Mouse (Mus musculus): ENCODE data around the gene Gm13272. TPM values are rescaled to one million over a fixed set of nuclear protein-coding genes. Genes with fewer than 3 reads are reported as not detected.

The Gm13272 gene
- total RNA-seq (2023), result not detected

DNA sequence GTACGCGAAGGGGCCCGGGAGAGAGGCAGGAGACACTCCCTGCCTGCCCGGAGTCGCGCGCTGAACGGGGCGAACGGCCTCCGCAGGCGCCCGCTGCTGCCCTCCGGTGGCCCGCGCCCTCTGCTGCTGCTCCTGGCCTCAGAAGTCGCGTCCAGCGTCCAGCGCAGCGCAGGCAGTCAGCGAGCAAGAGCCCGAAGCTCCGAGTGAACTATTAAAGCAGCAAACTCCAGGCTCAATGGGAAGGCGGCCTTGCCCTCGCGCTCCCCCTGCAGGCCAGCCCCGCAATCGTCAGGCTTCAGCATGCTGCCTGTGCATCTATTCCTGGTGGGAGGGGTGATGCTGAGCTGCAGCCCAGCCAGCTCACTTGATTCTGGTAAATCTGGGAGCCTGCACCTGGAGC, at the start of gene Gm13272:
Gene Gm13272 (plus strand): TSS at position 301 of the 400 bp plus-strand sequence.

DNA sequence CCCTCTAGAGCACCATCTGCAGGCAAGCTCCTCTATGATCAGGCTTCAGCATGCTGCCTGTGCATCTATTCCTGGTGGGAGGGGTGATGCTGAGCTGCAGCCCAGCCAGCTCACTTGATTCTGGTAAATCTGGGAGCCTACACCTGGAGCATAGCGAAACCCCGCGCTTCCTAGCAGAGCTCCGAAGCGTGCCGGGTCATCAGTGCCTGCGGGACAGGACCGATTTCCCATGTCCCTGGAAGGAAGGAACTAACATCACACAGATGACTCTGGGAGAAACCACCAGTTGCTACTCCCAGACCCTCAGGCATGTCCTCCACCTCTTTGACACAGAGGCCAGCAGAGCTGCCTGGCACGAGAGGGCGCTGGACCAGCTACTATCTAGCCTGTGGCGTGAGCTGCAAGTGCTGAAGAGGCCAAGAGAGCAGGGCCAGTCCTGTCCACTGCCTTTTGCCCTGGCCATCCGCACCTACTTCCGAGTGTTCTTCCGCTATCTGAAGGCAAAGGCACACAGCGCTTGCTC, 24.8 kb upstream of the Gm13272 start, which contains the start of gene Gm13271:
Gene Gm13271 (plus strand): TSS at position 51 of the 523 bp plus-strand sequence.

DNA sequence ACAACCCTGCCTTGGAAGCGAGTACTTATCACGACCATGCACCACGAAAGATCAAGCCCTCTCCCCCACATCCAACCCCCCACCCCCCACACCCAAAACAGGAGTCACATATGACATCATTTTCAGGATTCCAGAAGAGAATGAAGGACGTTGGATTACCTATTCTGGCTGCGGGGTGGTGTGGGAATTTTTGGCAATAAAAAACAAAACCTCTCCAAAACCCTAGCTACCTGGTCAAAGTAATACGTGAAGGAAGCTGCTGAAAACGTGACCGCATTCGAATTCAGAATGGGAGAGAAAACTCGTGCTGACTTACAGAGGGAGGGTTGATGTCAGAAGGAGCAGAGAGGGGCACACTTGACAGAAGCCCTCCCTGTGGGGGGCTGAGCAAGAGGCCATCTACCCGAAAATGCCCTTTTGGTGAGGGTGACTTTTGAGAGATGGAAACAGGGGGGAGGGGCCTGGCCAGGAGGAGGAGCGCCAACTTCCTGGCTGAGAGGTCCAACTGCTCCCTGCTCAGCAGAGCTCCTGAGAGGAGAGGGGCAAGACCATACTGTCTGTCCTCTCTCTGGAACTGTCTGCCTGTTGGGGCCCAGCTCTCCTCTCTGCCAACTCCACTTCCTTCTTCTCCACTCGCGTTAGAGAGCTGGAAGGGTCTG, 19.9 kb upstream of the Gm13272 start, which contains the start of gene Gm13283:
Gene Gm13283 (plus strand): TSS at position 510 of the 659 bp plus-strand sequence.

DNA sequence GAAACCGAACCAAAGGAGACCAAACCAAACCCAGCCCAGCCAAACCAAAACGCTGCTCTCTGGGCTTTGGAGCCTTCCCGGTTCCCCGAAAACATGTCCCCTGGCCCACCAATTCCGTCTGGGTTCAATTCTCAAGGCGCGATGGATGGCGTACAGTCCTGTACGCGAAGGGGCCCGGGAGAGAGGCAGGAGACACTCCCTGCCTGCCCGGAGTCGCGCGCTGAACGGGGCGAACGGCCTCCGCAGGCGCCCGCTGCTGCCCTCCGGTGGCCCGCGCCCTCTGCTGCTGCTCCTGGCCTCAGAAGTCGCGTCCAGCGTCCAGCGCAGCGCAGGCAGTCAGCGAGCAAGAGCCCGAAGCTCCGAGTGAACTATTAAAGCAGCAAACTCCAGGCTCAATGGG, 6.1 kb upstream of the Gm13272 start, which contains the start of gene Gm13290:
Gene Gm13290 (plus strand): TSS at position 301 of the 400 bp plus-strand sequence.

DNA sequence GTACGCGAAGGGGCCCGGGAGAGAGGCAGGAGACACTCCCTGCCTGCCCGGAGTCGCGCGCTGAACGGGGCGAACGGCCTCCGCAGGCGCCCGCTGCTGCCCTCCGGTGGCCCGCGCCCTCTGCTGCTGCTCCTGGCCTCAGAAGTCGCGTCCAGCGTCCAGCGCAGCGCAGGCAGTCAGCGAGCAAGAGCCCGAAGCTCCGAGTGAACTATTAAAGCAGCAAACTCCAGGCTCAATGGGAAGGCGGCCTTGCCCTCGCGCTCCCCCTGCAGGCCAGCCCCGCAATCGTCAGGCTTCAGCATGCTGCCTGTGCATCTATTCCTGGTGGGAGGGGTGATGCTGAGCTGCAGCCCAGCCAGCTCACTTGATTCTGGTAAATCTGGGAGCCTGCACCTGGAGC, 3.0 kb upstream of the Gm13272 start, which contains the start of gene Gm13289:
Gene Gm13289 (plus strand): TSS at position 301 of the 400 bp plus-strand sequence.

DNA sequence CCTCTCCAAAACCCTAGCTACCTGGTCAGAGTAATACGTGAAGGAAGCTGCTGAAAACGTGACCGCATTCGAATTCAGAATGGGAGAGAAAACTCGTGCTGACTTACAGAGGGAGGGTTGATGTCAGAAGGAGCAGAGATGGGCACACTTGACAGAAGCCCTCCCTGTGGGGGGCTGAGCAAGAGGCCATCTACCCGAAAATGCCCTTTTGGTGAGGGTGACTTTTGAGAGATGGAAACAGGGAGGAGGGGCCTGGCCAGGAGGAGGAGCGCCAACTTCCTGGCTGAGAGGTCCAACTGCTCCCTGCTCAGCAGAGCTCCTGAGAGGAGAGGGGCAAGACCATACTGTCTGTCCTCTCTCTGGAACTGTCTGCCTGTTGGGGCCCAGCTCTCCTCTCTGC, 2.2 kb downstream of the Gm13272 start, which contains the start of gene Ifnz:
Gene Ifnz (plus strand): TSS at position 301 of the 400 bp plus-strand sequence.

DNA sequence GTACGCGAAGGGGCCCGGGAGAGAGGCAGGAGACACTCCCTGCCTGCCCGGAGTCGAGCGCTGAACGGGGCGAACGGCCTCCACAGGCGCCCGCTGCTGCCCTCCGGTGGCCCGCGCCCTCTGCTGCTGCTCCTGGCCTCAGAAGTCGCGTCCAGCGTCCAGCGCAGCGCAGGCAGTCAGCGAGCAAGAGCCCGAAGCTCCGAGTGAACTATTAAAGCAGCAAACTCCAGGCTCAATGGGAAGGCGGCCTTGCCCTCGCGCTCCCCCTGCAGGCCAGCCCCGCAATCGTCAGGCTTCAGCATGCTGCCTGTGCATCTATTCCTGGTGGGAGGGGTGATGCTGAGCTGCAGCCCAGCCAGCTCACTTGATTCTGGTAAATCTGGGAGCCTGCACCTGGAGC, 5.8 kb downstream of the Gm13272 start, which contains the start of gene Gm13276:
Gene Gm13276 (plus strand): TSS at position 301 of the 400 bp plus-strand sequence.

DNA sequence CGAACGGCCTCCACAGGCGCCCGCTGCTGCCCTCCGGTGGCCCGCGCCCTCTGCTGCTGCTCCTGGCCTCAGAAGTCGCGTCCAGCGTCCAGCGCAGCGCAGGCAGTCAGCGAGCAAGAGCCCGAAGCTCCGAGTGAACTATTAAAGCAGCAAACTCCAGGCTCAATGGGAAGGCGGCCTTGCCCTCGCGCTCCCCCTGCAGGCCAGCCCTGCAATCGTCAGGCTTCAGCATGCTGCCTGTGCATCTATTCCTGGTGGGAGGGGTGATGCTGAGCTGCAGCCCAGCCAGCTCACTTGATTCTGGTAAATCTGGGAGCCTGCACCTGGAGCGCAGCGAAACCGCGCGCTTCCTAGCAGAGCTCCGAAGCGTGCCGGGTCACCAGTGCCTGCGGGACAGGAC, 8.8 kb downstream of the Gm13272 start, which contains the start of gene Gm13277:
Gene Gm13277 (plus strand): TSS at position 231 of the 400 bp plus-strand sequence.

DNA sequence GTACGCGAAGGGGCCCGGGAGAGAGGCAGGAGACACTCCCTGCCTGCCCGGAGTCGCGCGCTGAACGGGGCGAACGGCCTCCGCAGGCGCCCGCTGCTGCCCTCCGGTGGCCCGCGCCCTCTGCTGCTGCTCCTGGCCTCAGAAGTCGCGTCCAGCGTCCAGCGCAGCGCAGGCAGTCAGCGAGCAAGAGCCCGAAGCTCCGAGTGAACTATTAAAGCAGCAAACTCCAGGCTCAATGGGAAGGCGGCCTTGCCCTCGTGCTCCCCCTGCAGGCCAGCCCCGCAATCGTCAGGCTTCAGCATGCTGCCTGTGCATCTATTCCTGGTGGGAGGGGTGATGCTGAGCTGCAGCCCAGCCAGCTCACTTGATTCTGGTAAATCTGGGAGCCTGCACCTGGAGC, 11.6 kb downstream of the Gm13272 start, which contains the start of gene Gm13278:
Gene Gm13278 (plus strand): TSS at position 301 of the 400 bp plus-strand sequence.

DNA sequence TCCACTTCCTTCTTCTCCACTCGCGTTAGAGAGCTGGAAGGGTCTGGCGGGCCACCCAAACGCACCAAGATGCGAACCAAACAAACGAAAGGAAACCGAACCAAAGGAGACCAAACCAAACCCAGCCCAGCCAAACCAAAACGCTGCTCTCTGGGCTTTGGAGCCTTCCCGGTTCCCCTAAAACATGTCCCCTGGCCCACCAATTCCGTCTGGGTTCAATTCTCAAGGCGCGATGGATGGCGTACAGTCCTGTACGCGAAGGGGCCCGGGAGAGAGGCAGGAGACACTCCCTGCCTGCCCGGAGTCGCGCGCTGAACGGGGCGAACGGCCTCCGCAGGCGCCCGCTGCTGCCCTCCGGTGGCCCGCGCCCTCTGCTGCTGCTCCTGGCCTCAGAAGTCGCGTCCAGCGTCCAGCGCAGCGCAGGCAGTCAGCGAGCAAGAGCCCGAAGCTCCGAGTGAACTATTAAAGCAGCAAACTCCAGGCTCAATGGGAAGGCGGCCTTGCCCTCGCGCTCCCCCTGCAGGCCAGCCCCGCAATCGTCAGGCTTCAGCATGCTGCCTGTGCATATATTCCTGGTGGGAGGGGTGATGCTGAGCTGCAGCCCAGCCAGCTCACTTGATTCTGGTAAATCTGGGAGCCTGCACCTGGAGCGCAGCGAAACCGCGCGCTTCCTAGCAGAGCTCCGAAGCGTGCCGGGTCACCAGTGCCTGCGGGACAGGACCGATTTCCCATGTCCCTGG, 14.5 kb downstream of the Gm13272 start, which contains the start of gene Gm13275:
Gene Gm13275 (plus strand): TSS at position 552 of the 740 bp plus-strand sequence.

DNA sequence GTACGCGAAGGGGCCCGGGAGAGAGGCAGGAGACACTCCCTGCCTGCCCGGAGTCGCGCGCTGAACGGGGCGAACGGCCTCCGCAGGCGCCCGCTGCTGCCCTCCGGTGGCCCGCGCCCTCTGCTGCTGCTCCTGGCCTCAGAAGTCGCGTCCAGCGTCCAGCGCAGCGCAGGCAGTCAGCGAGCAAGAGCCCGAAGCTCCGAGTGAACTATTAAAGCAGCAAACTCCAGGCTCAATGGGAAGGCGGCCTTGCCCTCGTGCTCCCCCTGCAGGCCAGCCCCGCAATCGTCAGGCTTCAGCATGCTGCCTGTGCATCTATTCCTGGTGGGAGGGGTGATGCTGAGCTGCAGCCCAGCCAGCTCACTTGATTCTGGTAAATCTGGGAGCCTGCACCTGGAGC, 17.4 kb downstream of the Gm13272 start, which contains the start of gene Gm13279:
Gene Gm13279 (plus strand): TSS at position 301 of the 400 bp plus-strand sequence.

DNA sequence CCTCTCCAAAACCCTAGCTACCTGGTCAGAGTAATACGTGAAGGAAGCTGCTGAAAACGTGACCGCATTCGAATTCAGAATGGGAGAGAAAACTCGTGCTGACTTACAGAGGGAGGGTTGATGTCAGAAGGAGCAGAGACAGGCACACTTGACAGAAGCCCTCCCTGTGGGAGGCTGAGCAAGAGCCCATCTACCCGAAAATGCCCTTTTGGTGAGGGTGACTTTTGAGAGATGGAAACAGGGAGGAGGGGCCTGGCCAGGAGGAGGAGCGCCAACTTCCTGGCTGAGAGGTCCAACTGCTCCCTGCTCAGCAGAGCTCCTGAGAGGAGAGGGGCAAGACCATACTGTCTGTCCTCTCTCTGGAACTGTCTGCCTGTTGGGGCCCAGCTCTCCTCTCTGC, 19.7 kb downstream of the Gm13272 start, which contains the start of gene Gm13285:
Gene Gm13285 (plus strand): TSS at position 301 of the 400 bp plus-strand sequence.

DNA sequence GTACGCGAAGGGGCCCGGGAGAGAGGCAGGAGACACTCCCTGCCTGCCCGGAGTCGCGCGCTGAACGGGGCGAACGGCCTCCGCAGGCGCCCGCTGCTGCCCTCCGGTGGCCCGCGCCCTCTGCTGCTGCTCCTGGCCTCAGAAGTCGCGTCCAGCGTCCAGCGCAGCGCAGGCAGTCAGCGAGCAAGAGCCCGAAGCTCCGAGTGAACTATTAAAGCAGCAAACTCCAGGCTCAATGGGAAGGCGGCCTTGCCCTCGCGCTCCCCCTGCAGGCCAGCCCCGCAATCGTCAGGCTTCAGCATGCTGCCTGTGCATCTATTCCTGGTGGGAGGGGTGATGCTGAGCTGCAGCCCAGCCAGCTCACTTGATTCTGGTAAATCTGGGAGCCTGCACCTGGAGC, 23.3 kb downstream of the Gm13272 start, which contains the start of gene Gm13287:
Gene Gm13287 (plus strand): TSS at position 301 of the 400 bp plus-strand sequence.

DNA sequence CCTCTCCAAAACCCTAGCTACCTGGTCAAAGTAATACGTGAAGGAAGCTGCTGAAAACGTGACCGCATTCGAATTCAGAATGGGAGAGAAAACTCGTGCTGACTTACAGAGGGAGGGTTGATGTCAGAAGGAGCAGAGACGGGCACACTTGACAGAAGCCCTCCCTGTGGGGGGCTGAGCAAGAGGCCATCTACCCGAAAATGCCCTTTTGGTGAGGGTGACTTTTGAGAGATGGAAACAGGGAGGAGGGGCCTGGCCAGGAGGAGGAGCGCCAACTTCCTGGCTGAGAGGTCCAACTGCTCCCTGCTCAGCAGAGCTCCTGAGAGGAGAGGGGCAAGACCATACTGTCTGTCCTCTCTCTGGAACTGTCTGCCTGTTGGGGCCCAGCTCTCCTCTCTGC, 25.6 kb downstream of the Gm13272 start, which contains the start of gene Gm13288:
Gene Gm13288 (plus strand): TSS at position 301 of the 400 bp plus-strand sequence.

DNA sequence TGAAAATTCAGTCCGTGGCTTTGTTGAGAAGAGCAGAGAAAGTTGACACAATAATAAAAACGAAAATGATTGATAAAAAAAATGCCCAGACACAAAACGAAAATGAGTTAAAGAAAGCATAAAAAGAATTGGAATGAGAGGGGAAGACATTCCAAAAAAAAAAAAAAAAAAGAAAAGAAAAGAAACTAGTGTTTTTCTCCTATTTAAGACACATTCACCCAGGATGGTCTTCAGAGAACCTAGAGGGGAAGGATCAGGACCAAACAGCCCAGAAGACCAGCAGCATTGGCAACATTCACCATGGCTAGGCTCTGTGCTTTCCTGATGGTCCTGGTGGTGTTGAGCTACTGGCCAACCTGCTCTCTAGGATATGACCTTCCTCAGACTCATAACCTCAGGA, 36.3 kb downstream of the Gm13272 start, which contains the start of gene Ifna7:
Gene Ifna7 (plus strand): TSS at position 301 of the 400 bp plus-strand sequence.

DNA sequence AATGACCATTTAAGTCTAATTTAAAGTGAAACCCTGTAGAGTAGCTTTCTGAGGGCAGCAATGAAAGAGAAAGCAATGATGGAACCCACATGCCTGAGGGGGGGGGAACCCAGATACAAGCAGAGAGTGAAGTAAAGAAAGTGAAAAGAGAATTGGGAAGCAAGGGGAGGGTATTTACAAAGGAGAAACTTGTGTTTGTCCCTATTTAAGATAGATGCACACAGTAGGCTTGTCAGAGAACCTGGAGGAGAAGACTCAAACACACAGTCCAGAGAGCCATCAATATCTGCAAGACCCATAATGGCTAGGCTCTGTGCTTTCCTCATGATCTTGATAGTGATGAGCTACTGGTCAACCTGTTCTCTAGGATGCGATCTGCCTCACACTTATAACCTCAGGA, 40.0 kb downstream of the Gm13272 start, which contains the start of gene Ifna11:
Gene Ifna11 (plus strand): TSS at position 301 of the 400 bp plus-strand sequence.

DNA sequence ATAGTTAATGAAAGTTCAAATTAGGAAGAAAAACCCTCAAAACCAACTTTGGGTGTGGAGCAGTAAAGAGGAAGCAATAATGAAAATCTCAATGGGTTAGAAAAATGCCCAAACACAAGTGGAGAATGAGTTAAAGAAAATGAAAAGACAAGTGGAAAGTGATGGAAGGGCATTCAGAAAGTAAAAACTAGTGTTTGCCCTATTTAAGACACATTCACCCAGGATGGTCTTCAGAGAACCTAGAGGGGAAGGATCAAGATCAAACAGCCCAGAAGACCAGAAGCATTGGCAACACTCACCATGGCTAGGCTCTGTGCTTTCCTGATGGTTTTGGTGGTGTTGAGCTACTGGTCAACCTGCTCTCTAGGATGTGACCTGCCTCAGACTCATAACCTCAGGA, 47.5 kb downstream of the Gm13272 start, which contains the start of gene Ifna6:
Gene Ifna6 (plus strand): TSS at position 301 of the 400 bp plus-strand sequence.

Other genes with a start within 250 kb of the Gm13272 start
- not detected for gene Ifna15, start 221.6 kb upstream of the Gm13272 start, total RNA-seq (2023)
- not detected for gene Ifna14, start 208.1 kb upstream of the Gm13272 start, total RNA-seq (2023)
- not detected for gene Ifna9, start 187.5 kb upstream of the Gm13272 start, total RNA-seq (2023)
- not detected for gene Ifna12, start 176.5 kb upstream of the Gm13272 start, total RNA-seq (2023)
- gene C87499, start 145.4 kb upstream of the Gm13272 start, total RNA-seq (2023), result not detected
- gene Ifna13, start 135.4 kb upstream of the Gm13272 start, total RNA-seq (2023), result not detected
- not detected for gene Ifna16, start 102.9 kb upstream of the Gm13272 start, total RNA-seq (2023)
- gene Ifna2, start 95.9 kb upstream of the Gm13272 start, total RNA-seq (2023), result not detected
- not detected for gene Ifnab, start 88.5 kb upstream of the Gm13272 start, total RNA-seq (2023)
- gene Gm26566, start 58.0 kb upstream of the Gm13272 start, total RNA-seq (2023), result 1.9 TPM
- gene Klhl9, start 57.4 kb upstream of the Gm13272 start, total RNA-seq (2023), result 51.2 TPM
- gene Gm13271, start 25.0 kb upstream of the Gm13272 start, total RNA-seq (2023), result not detected
- not detected for gene Gm13283, start 19.7 kb upstream of the Gm13272 start, total RNA-seq (2023)
- gene Gm13290, start 6.0 kb upstream of the Gm13272 start, total RNA-seq (2023), result not detected
- gene Gm13289, start 2.9 kb upstream of the Gm13272 start, total RNA-seq (2023), result not detected
- not detected for gene Ifnz, start 2.3 kb downstream of the Gm13272 start, total RNA-seq (2023)
- gene Gm13276, start 5.9 kb downstream of the Gm13272 start, total RNA-seq (2023), result not detected
- not detected for gene Gm13277, start 8.8 kb downstream of the Gm13272 start, total RNA-seq (2023)
- not detected for gene Gm13278, start 11.7 kb downstream of the Gm13272 start, total RNA-seq (2023)
- not detected for gene Gm13275, start 14.6 kb downstream of the Gm13272 start, total RNA-seq (2023)
- not detected for gene Gm13279, start 17.5 kb downstream of the Gm13272 start, total RNA-seq (2023)
- gene Gm13285, start 19.8 kb downstream of the Gm13272 start, total RNA-seq (2023), result not detected
- not detected for gene Gm13287, start 23.4 kb downstream of the Gm13272 start, total RNA-seq (2023)
- gene Gm13288, start 25.7 kb downstream of the Gm13272 start, total RNA-seq (2023), result 0.38 TPM
- gene Ifna7, start 36.4 kb downstream of the Gm13272 start, total RNA-seq (2023), result not detected
- not detected for gene Ifna11, start 40.1 kb downstream of the Gm13272 start, total RNA-seq (2023)
- not detected for gene Ifna6, start 47.6 kb downstream of the Gm13272 start, total RNA-seq (2023)
- not detected for gene Ifna5, start 55.7 kb downstream of the Gm13272 start, total RNA-seq (2023)
- not detected for gene Ifna4, start 62.0 kb downstream of the Gm13272 start, total RNA-seq (2023)
- not detected for gene Ifna1, start 70.2 kb downstream of the Gm13272 start, total RNA-seq (2023)
- gene Ifne, start 100.4 kb downstream of the Gm13272 start, total RNA-seq (2023), result not detected